Mouse (Mus musculus): ENCODE measurements around the gene Fam107b. TPM values are rescaled to one million over a fixed set of nuclear protein-coding genes. Genes with fewer than 3 reads are reported as not detected.

The Fam107b gene
- polyA plus RNA-seq, 1 experiment from 2014 or later: 21.8 TPM

GRCm38 (mm10) chr2:3796543-3796942 is 226.3 kb downstream of the Fam107b start:
- H3K4me1 ChIP-seq (replicated peaks; ENCODE audit: control insufficient read depth, insufficient read depth, low read length): no peaks in the 10 kb centered on the region
- TF ChIP-seq CTCF (IDR thresholded peaks at IDR 0.05; ENCODE audit: low read depth): no peak
- no peak overlapping the region for H3K27ac ChIP-seq (ENCODE audit: low read depth, low read length)
- H3K4me3 ChIP-seq (ENCODE audit: low read depth, low read length): no peak overlapping the region
- no peak overlapping the region for H3K4me2 ChIP-seq (replicated peaks; ENCODE audit: low read depth)
- no peaks in the 10 kb centered on the region for H3K27me3 ChIP-seq (replicated peaks; ENCODE audit: control insufficient read depth, insufficient read depth, low read length)
- H3K9ac ChIP-seq (ENCODE audit: low read depth, low read length): no peak overlapping the region
- H3K36me3 ChIP-seq (ENCODE audit: control insufficient read depth, insufficient read depth): no peaks in the 10 kb centered on the region
- no peaks in the 10 kb centered on the region for H3K9me3 ChIP-seq (ENCODE audit: control insufficient read depth)
- ATAC-seq: no peak
- 74% methylated on average over 5 of the region's 5 CpGs for WGBS

GRCm38 (mm10) chr2:3799767-3800554 is 229.7 kb downstream of the Fam107b start:
- H3K4me1 ChIP-seq (replicated peaks; ENCODE audit: control insufficient read depth, insufficient read depth, low read length): no peaks in the 10 kb centered on the region
- H3K9ac ChIP-seq (ENCODE audit: low read depth, low read length): no peak overlapping the region
- H3K27ac ChIP-seq (ENCODE audit: low read depth, low read length): no peak overlapping the region
- H3K36me3 ChIP-seq (ENCODE audit: control insufficient read depth, insufficient read depth): no peaks in the 10 kb centered on the region
- H3K4me3 ChIP-seq (ENCODE audit: low read depth, low read length): peak overlapping the region; percentile 28
- ATAC-seq: peak; percentile 45
- no peaks in the 10 kb centered on the region for H3K27me3 ChIP-seq (replicated peaks; ENCODE audit: control insufficient read depth, insufficient read depth, low read length)
- peak; percentile 80 for TF ChIP-seq CTCF (IDR thresholded peaks at IDR 0.05; ENCODE audit: low read depth)
- WGBS: 8% methylated on average over 18 of the region's 18 CpGs
- H3K9me3 ChIP-seq (ENCODE audit: control insufficient read depth): no peaks in the 10 kb centered on the region
- H3K4me2 ChIP-seq (replicated peaks; ENCODE audit: low read depth): peak overlapping the region; percentile 65

- H3K4me1 ChIP-seq (replicated peaks; ENCODE audit: control insufficient read depth, insufficient read depth, low read length): no peaks in the 10 kb centered on the region
- no peaks in the 10 kb centered on the region for H3K9me3 ChIP-seq (ENCODE audit: control insufficient read depth)
- no peak for ATAC-seq
- TF ChIP-seq CTCF (IDR thresholded peaks at IDR 0.05; ENCODE audit: low read depth): no peak
- no peak overlapping the region for H3K4me3 ChIP-seq (ENCODE audit: low read depth, low read length)
- H3K36me3 ChIP-seq (ENCODE audit: control insufficient read depth, insufficient read depth): no peaks in the 10 kb centered on the region
- H3K4me2 ChIP-seq (replicated peaks; ENCODE audit: low read depth): no peak overlapping the region
- WGBS: 43% methylated on average over 5 of the region's 5 CpGs
- H3K27me3 ChIP-seq (replicated peaks; ENCODE audit: control insufficient read depth, insufficient read depth, low read length): no peaks in the 10 kb centered on the region
- no peak overlapping the region for H3K9ac ChIP-seq (ENCODE audit: low read depth, low read length)
- no peak overlapping the region for H3K27ac ChIP-seq (ENCODE audit: low read depth, low read length)
Observed at GRCm38 (mm10) chr2:3800555-3800878, 230.2 kb downstream of the Fam107b start.

GRCm38 (mm10) chr2:3805742-3806141 is 235.5 kb downstream of the Fam107b start:
- no peaks in the 10 kb centered on the region for H3K27me3 ChIP-seq (replicated peaks; ENCODE audit: control insufficient read depth, insufficient read depth, low read length)
- no peaks in the 10 kb centered on the region for H3K4me1 ChIP-seq (replicated peaks; ENCODE audit: control insufficient read depth, insufficient read depth, low read length)
- no peak for TF ChIP-seq CTCF (IDR thresholded peaks at IDR 0.05; ENCODE audit: low read depth)
- 0 out of 2 replicates have a peak overlapping the region, but pooled peaks have one; percentile 11 for H3K9ac ChIP-seq (ENCODE audit: low read depth, low read length)
- H3K36me3 ChIP-seq (ENCODE audit: control insufficient read depth, insufficient read depth): no peaks in the 10 kb centered on the region
- no peak overlapping the region for H3K4me3 ChIP-seq (ENCODE audit: low read depth, low read length)
- ATAC-seq: no peak
- H3K4me2 ChIP-seq (replicated peaks; ENCODE audit: low read depth): no peak overlapping the region
- H3K9me3 ChIP-seq (ENCODE audit: control insufficient read depth): no peaks in the 10 kb centered on the region
- WGBS: 56% methylated on average over 6 of the region's 6 CpGs
- H3K27ac ChIP-seq (ENCODE audit: low read depth, low read length): no peak overlapping the region

GRCm38 (mm10) chr2:3810321-3810720 is 240.0 kb downstream of the Fam107b start:
- no peak for TF ChIP-seq CTCF (IDR thresholded peaks at IDR 0.05; ENCODE audit: low read depth)
- no peaks in the 10 kb centered on the region for H3K9me3 ChIP-seq (ENCODE audit: control insufficient read depth)
- H3K36me3 ChIP-seq (ENCODE audit: control insufficient read depth, insufficient read depth): no peaks in the 10 kb centered on the region
- H3K9ac ChIP-seq (ENCODE audit: low read depth, low read length): no peak overlapping the region
- H3K27ac ChIP-seq (ENCODE audit: low read depth, low read length): no peak overlapping the region
- no peak overlapping the region for H3K4me2 ChIP-seq (replicated peaks; ENCODE audit: low read depth)
- H3K4me3 ChIP-seq (ENCODE audit: low read depth, low read length): no peak overlapping the region
- WGBS: 57% methylated on average over 5 of the region's 5 CpGs
- no peaks in the 10 kb centered on the region for H3K27me3 ChIP-seq (replicated peaks; ENCODE audit: control insufficient read depth, insufficient read depth, low read length)
- ATAC-seq: no peak
- no peaks in the 10 kb centered on the region for H3K4me1 ChIP-seq (replicated peaks; ENCODE audit: control insufficient read depth, insufficient read depth, low read length)

- no peak for ATAC-seq
Observed at GRCm38 (mm10) chr2:3816142-3816609, 245.9 kb downstream of the Fam107b start.

More at GRCm38 (mm10) chr2:3816142-3816609, 245.9 kb downstream of the Fam107b start:
- 76% methylated on average over 6 of the region's 6 CpGs for WGBS
- Histone ChIP-seq H3K9ac (ENCODE audit: low read depth, low read length) (no peak overlapping the region), H3K27ac (ENCODE audit: low read depth, low read length) (no peak overlapping the region), H3K4me2 (replicated peaks; ENCODE audit: low read depth) (no peak overlapping the region), H3K4me1 (replicated peaks; ENCODE audit: control insufficient read depth, insufficient read depth, low read length) (no peaks in the 10 kb centered on the region), H3K36me3 (ENCODE audit: control insufficient read depth, insufficient read depth) (no peaks in the 10 kb centered on the region), H3K27me3 (replicated peaks; ENCODE audit: control insufficient read depth, insufficient read depth, low read length) (no peaks in the 10 kb centered on the region), H3K4me3 (ENCODE audit: low read depth, low read length) (no peak overlapping the region), H3K9me3 (ENCODE audit: control insufficient read depth) (no peaks in the 10 kb centered on the region)
- peak; percentile 49 for TF ChIP-seq CTCF (IDR thresholded peaks at IDR 0.05; ENCODE audit: low read depth)
